Mouse (Mus musculus) megakaryocyte, embryonic 14.5 days (primary cell): ENCODE results near the gene Mapk8ip3.

ENCODE experiments used
- FLI1 ChIP-seq: IDR thresholded peaks from 2 replicates; pipeline ENCODE4 v1.6.1; 2012; ENCODE audit warnings: low read length, inconsistent platforms, mixed read lengths
- GATA1 ChIP-seq: IDR thresholded peaks from 3 replicates; pipeline ENCODE4 v1.6.1; 2012; ENCODE audit warnings: mixed read lengths, low read length, inconsistent platforms, borderline replicate concordance

GRCm38 (mm10) chr17:24950671-24951070 is 13.9 kb upstream of the Mapk8ip3 start:
- TF ChIP-seq GATA1: no peak
- TF ChIP-seq FLI1: no peak
